Mouse (Mus musculus): ENCODE results near the gene Cd274. TPM values are rescaled to one million over a fixed set of nuclear protein-coding genes. Genes with fewer than 3 reads are reported as not detected.

The Cd274 gene
- total RNA-seq, 2 experiments from 2014 or later = 0.76 to 1.1 TPM

DNA sequence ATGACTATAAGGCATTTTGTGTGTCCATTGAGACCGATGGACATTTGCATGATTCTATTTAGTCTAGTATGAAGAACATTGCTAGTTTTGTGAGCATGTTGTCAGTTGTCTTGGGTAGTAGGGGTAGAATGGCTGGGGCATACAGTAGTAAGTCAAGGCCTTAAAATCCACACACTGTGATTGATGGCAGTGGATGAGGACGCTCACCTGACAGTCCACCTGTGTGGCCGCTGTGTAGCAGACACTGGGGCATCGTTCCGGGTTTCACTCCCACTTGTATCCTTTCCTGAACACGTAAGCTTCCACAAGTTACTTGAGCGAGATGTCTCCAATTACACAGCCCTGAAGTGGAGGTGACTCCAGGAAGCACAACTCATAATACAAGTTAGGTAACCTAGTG, 3.7 kb upstream of the Cd274 start:
- DNase-seq (ENCODE audit: low spot score in 2 of 2) = no peak

DNA sequence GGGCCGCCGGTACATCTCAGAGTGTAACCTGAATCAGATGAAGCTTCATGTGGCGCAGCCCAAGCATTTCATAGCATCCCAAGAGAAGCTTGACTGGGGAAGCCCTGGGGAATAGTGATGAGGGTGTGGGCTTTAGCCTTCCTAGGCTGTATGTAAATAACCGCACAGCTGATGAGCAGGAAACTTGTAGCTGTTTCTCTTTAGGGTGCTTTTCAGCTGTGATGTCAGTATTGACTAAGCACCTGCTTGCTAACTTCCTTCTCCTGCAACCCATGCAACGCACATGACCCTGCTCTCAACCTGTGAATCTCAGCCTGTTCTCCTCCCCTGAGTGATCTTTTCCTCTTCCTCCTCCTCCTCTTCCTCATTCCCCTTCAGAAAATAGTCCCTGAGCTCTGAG, 3.2 kb upstream of the Cd274 start:
- DNase-seq (ENCODE audit: low spot score in 2 of 2) = no peak

DNA sequence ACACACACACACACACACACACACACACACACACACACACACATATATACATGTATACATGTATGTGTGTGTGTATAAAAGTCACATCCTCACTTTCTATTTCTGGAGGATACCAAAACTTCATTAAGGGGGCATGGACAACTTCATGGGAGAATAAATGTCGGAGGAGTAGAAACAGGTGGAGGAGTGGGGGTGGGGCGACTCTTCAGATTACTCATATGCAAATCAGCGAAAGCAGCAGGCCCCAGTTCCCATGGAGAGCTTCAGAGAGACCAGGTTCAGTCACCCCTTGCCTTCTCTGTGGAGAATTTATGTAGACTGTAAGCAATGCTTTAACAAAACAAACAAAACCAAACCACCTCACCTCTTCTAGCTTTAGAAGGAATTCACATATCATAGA, 2.1 kb upstream of the Cd274 start:
- DNase-seq (ENCODE audit: low spot score in 2 of 2) = no peak

DNA sequence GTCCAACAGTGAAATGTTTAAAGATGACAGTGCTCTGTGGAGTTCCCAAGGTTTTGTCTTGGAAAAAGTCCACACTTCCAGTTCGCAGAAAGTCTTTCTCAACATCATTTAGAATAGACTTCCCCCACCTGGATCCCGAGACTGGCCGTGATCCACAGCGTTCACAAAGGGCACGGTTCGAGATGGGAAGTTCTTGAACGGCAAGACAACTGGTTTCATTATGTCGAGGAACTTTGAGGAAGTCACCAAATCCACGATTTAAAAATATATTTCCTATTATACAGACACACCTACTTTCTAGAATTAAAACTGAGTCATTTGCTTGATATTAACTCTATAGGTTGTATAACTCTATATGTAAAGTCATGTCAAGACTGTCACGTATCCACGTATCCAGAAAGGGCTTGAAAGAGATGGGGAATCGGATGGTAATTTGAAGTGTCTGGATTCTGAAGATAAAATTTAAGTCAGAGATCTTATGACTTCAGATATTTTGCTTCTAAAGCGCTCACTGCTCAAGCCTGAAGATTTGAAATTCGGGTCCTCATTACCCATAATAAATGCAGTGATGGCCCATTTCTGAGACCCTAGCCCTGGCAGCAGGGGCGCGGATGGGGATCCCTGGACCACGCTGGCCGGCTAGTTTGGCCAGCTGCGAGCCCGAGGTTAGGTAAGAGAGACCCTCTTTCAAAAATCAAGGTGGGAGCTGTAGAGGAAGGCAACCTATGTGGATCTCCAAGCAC, 858 bp upstream of the Cd274 start:
- no peak for DNase-seq (ENCODE audit: low spot score in 2 of 2)

DNA sequence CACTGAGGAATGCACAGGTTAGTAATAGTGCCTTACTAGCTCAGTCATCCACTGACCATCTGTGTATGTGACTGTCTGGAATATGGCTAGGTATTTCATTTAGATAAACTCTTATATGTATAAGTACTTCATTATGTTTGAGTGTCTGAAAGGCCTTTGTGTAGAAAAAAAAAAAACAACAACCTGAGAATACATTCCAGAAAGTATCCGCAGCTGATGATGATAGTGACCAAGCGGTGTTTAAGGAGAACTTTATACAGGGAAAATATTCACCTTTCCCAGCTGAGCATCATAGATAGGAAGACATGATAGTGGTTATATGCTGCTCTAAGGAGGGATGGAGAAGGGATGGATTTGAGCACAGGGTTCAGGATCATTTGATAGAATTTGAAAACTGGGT, 786 bp downstream of the Cd274 start:
- no peak for DNase-seq (ENCODE audit: low spot score in 2 of 2)

DNA sequence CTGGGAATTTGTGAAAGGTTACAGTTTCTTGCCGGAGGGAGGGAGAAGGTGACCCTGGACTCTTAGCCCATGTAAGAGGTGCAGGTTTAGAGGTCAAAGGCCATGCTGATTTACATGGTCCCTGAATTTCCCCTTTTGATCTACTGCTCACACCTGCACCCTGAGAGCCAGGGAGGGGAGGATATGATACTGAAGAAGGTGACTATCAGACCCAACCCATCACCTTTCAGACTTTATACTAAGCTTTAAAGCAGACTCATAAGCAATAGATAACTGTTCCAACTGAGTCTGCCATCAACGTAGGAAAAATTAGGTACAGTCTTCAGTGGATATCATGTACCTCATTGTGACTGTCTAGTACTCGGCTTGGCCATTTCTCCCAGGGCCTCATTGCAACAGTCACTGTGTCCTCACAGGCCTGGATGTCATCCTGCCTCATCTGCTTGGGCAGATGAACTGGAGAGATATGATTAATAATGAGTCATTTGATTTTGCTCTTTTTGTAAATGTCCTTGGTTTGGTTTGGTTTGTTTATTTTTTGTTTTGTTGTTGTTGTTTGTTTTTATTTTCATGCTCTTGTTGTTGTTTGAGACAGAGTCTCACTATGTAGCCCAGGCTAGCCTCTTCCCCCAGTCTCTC, 1.5 kb downstream of the Cd274 start:
- DNase-seq (ENCODE audit: low spot score in 2 of 2) = no peak

DNA sequence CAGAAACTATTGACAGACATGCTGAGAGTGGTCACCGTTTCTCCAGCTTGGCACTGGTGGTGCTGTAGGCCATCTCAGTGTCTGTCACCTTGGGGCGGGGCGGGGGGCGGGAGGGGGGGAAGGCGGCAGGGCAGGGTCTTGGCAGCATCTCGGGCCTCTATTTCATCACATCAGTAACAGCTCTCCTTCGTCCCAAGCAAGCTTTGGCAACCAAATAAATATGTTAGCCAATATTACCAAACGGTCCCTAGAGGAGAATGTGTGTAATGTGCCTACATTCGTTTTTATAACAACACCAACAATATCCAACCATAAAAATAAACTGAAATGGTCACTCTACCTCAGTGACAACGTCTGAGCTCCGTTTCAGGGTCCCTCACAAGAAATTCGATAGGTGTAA, 2.9 kb downstream of the Cd274 start:
- no peak for DNase-seq (ENCODE audit: low spot score in 2 of 2)

DNA sequence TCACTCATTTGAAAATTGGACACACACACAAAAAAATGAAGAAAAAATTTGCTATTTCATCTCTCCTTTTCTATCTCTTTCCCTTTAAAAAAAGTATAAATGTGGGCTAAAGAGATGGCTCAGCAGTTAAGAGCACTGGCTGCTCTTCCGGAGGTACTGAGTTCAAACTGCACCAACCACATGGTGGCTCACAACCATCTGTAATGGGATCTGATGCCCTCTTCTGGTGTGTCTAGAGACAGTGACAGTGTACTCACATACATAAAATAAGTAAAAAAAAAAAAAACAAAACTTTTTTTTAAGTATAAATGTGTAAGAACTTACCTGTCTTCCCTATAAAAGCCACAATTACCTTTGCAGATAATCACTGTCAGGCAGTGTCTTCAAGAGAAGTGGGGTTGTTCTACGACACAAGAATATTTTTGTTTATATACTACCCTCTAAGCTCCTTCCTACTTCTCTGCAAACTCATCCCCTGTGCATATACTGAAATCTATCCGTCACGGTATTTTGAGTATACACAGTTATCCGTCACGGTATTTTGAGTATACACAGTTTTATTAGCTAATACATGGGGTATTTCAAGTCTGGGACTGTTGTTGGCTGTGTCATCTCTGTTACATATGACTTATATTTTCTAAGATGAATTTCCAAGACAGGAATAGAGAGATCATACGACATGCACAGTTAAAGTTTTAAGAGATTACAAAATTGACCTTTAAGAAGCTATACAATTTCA, 3.5 kb downstream of the Cd274 start:
- DNase-seq (ENCODE audit: low spot score in 2 of 2) = no peak

DNA sequence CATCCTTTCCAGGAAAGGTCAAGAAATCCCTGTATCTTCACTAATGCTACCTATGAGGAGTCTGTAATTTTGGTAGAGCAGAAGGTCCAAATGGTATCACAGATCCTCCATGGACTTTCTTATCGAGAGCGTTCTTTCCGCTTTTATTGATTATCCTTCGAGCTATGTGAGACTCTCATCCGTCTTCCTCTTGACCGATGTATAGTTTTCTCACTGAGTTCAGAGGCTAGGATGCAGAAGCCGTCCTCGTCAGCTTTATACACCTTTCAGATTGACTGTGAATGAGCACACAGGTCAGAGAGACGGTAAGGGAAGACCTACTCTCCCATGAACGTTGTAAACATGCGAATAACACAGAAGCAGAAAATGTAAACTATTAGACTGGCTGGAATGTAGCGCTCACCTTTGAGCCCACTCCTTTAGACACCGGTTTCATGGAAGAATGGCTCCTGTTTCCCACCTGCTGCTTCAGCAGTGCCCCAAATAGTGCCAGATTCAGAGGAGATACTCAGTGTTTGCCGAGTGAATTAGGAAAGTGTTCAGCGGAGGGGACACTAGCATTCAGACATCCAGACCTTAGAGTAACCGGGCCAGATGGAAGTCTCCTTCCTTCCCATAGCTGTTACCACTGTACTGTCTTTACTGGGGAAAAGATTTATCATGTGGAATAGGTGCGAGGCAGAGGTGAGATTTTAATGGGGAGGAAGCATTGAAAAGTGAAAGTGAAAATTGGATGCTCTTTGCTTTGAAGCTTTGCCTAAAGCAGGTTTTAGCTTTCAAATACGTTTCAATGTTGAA, 4.2 kb downstream of the Cd274 start:
- no peak for DNase-seq (ENCODE audit: low spot score in 2 of 2)

DNA sequence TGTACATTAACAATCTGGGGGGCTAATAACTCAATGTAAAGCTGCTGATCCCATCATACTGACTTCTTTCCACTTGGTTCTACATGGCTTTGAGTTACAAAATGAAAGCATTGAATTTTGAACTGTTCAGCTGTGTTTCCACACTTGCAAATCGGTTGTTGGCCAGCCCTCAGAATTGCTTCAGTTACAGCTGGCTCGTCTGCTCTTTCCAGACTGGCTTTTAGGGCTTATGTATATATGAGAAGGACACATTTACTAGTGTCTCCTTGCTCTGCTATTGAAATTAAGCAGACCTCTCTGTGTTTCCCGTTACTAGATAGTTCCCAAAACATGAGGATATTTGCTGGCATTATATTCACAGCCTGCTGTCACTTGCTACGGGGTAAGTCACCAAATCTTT, 4.9 kb downstream of the Cd274 start:
- DNase-seq (ENCODE audit: low spot score in 2 of 2) = peak in 1 of 2 experiments; percentile 38

DNA sequence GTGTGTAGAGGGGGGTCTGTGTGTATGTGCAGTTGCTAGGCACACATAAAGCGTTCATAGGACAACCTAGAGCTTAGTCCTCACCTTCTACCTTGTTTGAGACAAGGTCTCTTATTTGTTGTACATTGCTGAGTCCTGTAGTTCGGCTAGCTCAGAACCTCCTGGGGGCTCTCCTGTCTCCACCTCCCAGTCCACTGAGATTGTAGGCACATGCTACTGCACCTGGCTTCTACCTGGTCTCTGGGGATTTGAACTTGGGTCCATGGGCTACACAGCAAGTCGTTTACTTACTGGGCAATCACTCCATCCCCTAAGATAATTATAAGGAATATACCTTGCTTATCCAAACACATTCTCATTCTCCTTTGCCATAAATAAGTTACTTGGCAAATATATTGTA, 5.4 kb downstream of the Cd274 start:
- DNase-seq (ENCODE audit: low spot score in 2 of 2) = no peak

DNA sequence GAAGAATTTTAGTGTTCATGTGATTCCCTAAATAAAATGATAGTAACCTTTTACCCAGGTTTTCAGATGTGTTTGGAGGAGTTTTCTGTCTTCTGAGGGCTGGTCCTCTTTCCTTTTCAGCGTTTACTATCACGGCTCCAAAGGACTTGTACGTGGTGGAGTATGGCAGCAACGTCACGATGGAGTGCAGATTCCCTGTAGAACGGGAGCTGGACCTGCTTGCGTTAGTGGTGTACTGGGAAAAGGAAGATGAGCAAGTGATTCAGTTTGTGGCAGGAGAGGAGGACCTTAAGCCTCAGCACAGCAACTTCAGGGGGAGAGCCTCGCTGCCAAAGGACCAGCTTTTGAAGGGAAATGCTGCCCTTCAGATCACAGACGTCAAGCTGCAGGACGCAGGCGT, 6.2 kb downstream of the Cd274 start:
- no peak for DNase-seq (ENCODE audit: low spot score in 2 of 2)

DNA sequence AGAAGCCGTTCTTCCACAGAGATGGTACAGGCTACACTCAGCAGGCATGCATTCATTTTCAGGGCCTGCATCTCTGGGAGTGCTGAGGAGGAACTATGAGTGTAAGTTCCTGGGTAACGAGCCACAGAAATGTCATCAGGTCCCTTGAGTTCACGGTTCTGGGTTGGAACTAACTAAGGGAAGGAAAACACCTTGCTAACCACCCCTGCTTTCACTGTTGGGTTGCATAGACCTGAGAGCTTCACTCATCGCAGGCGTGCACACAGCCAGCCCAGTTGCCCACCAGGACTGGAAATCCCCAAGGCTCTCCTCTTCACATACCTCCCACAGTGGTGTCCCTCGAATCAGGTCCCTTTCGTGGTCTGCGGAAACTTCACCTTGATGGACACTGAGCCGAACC, 7.7 kb downstream of the Cd274 start:
- DNase-seq (ENCODE audit: low spot score in 2 of 2) = no peak

DNA sequence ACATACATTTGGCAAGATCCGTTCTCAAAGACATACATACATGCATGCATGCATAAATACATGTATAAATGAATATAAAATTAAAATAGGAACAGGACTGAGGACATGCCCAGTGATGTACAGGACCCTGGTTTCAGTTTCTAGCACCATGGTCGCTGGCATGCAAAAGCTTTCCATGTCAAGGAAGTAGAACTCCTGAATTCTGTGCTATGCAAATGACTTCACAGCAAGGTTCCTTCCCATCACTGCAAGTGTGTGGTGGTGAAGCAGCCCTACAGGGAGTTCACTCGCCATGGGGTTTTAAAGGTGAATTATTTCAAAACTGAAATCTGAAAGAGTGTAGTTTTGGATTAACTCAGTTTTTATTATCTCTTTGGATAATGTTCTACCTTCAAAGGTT, 9.1 kb downstream of the Cd274 start:
- no peak for DNase-seq (ENCODE audit: low spot score in 2 of 2)

DNA sequence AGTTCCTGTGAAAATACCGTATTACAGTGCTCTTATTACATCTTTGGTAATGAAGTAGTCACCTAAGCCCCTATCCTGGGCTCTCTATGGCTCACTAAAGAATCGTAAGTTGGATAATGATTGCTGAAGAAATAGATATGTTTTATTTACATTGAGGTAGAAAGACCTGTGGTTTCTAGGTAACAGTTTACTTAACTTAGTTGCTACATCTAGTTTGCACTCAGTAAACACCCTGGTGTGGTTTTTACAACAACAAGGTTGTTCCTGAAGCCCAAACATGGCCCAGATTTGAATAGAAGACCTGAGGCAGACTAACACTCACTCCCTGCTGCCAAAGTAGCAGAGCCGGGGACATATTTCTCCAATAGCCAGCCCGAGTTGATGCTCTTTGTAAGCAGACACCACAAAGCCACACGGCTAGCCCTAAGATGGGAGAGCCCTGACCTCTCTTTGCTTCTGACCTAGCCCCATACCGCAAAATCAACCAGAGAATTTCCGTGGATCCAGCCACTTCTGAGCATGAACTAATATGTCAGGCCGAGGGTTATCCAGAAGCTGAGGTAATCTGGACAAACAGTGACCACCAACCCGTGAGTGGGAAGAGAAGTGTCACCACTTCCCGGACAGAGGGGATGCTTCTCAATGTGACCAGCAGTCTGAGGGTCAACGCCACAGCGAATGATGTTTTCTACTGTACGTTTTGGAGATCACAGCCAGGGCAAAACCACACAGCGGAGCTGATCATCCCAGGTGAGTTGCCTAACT, 12.8 kb downstream of the Cd274 start:
- no peak for DNase-seq (ENCODE audit: low spot score in 2 of 2)

DNA sequence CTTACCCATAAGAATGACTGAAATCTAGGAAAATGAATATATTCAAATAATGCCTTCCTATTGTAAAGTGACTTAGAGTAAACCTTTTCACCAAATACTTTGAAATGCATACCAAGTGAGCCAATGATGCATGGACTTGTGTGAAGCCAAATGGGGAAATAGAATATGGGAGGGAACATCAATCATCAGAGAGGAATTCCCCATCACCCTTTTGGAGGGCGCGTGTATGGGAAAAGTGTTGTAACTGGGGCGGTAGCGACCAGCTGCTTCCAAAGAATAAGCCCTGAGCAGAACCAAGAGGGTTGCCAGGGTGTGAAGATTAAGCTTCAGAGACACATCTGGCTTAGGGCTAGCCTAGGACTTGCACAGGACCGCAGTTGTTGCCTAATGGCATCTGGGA, 16.1 kb downstream of the Cd274 start:
- DNase-seq (ENCODE audit: low spot score in 2 of 2) = no peak

DNA sequence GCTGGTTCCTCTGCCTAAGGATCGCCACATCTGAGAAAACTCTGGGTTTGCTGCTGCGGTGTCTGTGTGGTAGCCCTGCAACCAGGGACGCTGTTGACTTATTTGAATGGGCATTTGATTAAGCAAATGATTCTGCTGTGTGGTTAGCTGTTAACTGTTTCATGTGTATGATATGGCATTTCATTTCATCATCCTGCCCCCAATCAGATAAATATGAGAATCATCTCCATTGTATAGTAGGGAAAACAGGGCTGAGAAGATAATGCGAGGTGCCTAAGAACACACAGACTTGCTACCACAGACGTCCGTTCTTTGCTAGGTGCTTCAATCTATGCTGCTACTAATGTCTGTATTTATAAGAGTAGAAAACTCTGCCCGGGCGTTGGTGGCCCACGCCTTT, 17.2 kb downstream of the Cd274 start:
- no peak for DNase-seq (ENCODE audit: low spot score in 2 of 2)

DNA sequence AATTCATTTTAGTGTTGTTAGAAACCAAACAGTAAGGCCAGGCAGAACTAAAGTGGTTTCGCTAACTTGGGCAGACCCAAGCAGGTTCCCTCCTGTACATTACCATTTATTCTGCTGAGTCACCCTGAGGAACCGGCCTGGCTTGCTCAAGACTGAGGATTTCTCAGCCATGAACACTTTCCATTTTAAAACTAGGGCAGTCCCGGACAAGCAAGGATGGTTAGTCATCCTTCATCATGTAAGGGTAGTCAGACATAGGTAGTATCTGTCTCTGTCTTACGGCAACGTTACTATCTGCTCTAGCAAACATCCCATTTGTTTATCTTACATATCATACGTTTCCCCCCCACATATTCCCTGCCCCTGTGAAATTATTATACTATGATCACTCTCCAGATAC, 17.7 kb downstream of the Cd274 start:
- no peak for DNase-seq (ENCODE audit: low spot score in 2 of 2)

DNA sequence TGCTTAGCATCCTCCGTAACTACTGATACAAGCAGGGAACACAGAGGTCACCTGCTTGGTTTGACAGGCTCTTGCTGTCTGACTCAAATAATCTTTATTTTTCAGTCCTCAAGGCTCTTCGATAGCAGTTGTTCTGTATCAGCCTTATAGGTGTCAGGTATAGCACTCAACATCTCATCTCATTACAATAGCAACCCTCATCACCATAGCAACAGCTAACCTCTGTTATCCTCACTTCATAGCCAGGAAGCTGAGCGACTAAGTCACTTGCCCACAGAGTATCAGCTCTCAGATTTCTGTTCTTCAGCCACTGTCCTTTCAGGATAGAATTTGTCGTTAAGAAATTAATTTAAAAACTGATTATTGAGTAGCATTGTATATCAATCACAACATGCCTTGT, 18.6 kb downstream of the Cd274 start:
- DNase-seq (ENCODE audit: low spot score in 2 of 2) = no peak

DNA sequence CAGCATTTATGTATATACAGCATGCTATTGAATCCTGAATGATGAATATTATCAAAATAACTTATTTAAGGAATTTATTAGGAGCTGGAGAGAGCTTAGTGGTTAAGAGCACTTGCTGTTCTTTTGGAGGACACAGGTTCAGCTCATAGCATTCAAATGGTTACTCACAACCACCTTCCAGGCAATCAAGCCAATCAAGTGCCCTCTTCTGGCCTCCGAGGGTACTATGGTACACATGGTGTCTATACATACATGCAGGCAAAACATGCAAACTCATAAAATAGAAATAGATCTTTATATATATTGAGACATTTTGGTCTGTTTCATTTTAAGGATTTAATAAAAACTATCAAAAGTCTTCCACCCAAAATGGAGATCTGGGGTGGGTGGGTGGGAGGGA, 21.6 kb downstream of the Cd274 start:
- no peak for DNase-seq (ENCODE audit: low spot score in 2 of 2)

DNA sequence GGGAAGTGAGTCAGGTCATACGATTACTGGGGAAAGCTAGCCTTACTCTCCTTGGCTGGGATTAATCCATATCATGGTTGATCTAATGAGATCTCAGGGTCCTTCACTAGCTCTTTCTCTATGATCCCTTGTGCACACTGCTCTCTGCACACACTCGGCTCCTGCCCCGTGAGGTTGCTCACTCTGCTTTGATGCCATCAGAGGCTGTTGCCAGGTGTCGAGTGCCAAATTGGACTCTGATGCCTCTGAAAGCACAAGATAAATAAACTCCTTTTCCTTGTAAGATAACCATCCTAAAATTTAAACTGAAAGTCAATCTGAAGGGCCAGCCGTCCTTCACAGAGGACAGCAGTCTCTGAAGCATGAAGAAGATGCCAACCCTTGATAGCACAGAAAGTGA, 23.2 kb downstream of the Cd274 start:
- no peak for DNase-seq (ENCODE audit: low spot score in 2 of 2)
